Mouse (Mus musculus) liver, adult 2 months (tissue): ENCODE measurements around the gene Mcoln3. TPM values are rescaled to one million over a fixed set of nuclear protein-coding genes. Genes with fewer than 3 reads are reported as not detected.
A peak's percentile ranks its signal among the peaks of the same experiment; 100 is the strongest.

ENCODE experiments used
- DNase-seq: peaks from one replicate; pipeline ENCODE4 v3.0.0-alpha.2; 2011; ENCODE audit warnings: low read depth, low spot score; ENCODE audit errors: extremely low read depth
- H3K27ac ChIP-seq: fragments of 200-500 bp; replicated peaks from 2 replicates; pipeline ENCODE4 v1.5.1; 2012; ENCODE audit warnings: low read depth, mild to moderate bottlenecking, control low read depth, inconsistent platforms, low read length; ENCODE audit not compliant: insufficient read depth
- H3K27me3 ChIP-seq: fragments of 200-500 bp; 2 replicates; pipeline ENCODE4 v1.6.1; 2012; ENCODE audit warnings: mild to moderate bottlenecking, moderate library complexity, low read length, inconsistent platforms; ENCODE audit not compliant: control insufficient read depth, insufficient read depth
- H3K36me3 ChIP-seq: fragments of 200-500 bp; 2 replicates; pipeline ENCODE4 v1.6.1; 2012; ENCODE audit warnings: low read length, inconsistent platforms; ENCODE audit not compliant: control insufficient read depth, insufficient read depth
- H3K4me1 ChIP-seq: fragments of 200-500 bp; 2 replicates; pipeline ENCODE4 v1.6.1; 2011; ENCODE audit warnings: low read length; ENCODE audit not compliant: control insufficient read depth, insufficient read depth
- H3K4me3 ChIP-seq: fragments of 200-500 bp; 2 replicates; pipeline ENCODE4 v1.5.1; 2011; ENCODE audit warnings: low read depth, mild to moderate bottlenecking, control low read depth, low read length, moderate library complexity; ENCODE audit not compliant: insufficient read depth
- H3K79me2 ChIP-seq: fragments of 200-500 bp; 2 replicates; pipeline ENCODE4 v1.6.1; 2012; ENCODE audit warnings: inconsistent platforms, mild to moderate bottlenecking, low read length, moderate library complexity; ENCODE audit not compliant: control insufficient read depth, insufficient read depth
- H3K9ac ChIP-seq: fragments of 200-500 bp; 2 replicates; pipeline ENCODE4 v1.6.1; 2012; ENCODE audit warnings: low read depth, mild to moderate bottlenecking, control low read depth, inconsistent platforms, low read length
- CTCF ChIP-seq: fragments of 200-500 bp; IDR thresholded peaks from 2 replicates; pipeline ENCODE4 v1.5.1; 2011; ENCODE audit warnings: low read depth, low read length, control low read depth
- POLR2A ChIP-seq: fragments of 200-500 bp; IDR thresholded peaks from 2 replicates; pipeline ENCODE4 v1.6.1; 2011; ENCODE audit warnings: low read length, control low read depth; ENCODE audit not compliant: insufficient read depth; ENCODE audit errors: extremely low read depth
- WGBS: fragments of 180-500 bp; shearing (Covaris S2); methylation state at CpG from one replicate; pipeline ENCODE4 v1.1.7; 2018; 5-methylcytosine and 5-hydroxymethylcytosine counted together
- polyA plus RNA-seq: library from polyadenylated mRNA; depleted of rRNA; stranded (reverse); fragments of >200 nt; gene quantifications from 2 replicates; pipeline ENCODE4 v1.2.3, GENCODE M21; 2012
- total RNA-seq: library from RNA; depleted of rRNA; stranded (reverse); fragments of >200 nt; gene quantifications from 2 replicates; pipeline ENCODE4 v1.2.3, GENCODE M21; 2014

Gene Mcoln3
- total and polyA plus RNA-seq, 2 experiments: not detected

DNA sequence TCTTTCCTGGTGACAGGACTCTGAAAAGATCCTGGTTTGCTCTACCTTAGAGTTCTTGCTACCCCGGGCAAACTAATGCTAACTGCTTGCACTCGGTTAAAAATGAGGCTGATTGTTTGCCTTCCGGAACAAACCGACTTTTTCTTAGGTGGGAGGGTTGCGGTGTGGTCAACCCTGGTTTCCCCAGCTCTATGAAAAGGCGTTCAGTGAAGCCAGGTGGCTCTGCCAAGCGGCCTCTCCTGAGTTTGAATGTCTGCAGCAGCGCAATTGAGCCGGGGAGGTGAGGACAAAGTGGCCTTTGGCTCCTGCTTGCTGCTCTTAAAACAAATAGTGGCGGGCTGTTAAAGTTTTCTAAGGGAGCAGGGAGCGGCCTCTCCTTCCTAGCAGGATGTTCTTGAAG lies 33.3 kb downstream of the Mcoln3 start:
- Histone ChIP-seq H3K4me3 (no peak overlapping the region), H3K36me3 (no peaks in the 10 kb centered on the region), H3K79me2 (no peaks in the 10 kb centered on the region), H3K9ac (no peak overlapping the region), H3K4me1 (peaks cover 4% of the 10 kb centered on the region; the same call in 1 of the 2 replicates), H3K27ac (no peak overlapping the region), H3K27me3 (0 out of 2 replicates have a peak, but pooled peaks cover 2% of the 10 kb centered on the region)
- TF ChIP-seq CTCF: no peak
- no peak for TF ChIP-seq POLR2A
- peak; percentile 40 for DNase-seq
- WGBS: 5% methylated on average over 11 of the region's 11 CpGs

DNA sequence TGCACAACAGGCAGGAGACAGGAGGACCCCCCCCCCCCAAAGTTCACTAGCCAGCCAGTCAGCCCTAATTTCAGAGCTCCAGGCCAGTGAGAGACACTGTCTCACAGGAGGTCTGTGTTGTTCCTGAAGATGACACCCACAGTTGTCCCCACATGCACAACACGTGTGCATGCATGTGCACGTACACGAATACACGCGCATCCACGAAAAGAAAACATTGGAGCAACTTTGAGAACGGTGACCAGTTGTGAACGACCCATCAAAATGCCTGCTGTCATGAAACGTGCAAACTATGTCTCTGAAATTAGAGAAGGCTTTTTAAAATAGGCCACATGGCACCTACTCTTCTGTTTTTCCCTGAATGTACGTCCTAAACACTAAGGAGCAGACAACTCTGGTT lies 34.1 kb downstream of the Mcoln3 start:
- no peak overlapping the region for H3K27ac ChIP-seq
- 95% methylated on average over 10 of the region's 10 CpGs for WGBS

DNA sequence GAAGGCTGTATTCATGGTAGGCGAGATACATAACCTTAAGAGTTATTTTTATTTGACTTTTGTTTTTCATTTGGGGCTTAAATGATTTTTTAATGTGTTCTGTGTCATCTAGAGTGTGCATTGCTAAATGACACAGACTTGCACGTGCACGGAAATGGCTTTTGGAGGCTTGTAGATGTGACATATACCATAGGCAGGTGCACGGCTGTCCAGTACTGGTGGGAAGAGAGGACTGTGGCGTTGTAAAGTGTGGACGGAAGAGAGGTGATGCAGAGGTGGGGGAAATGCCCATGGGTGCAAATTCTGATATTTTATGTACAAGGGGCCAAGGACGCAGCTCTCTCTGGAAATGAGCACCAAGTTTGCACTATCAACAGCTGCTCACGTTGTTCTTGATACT lies 34.5 kb downstream of the Mcoln3 start:
- Histone ChIP-seq H3K27me3 (0 out of 2 replicates have a peak, but pooled peaks cover 2% of the 10 kb centered on the region), H3K9ac (no peak overlapping the region), H3K4me3 (no peak overlapping the region), H3K79me2 (no peaks in the 10 kb centered on the region), H3K36me3 (no peaks in the 10 kb centered on the region), H3K27ac (no peak overlapping the region), H3K4me1 (peaks cover 4% of the 10 kb centered on the region; the same call in 1 of the 2 replicates)
- TF ChIP-seq POLR2A (no peak), CTCF (no peak)
- 89% methylated on average over 8 of the region's 8 CpGs for WGBS
- no peak for DNase-seq

More for the DNA sequence above, 34.1 kb downstream of the Mcoln3 start:
- Histone ChIP-seq H3K4me1 (peaks cover 4% of the 10 kb centered on the region; the same call in 1 of the 2 replicates), H3K36me3 (no peaks in the 10 kb centered on the region), H3K9ac (no peak overlapping the region), H3K4me3 (no peak overlapping the region), H3K79me2 (no peaks in the 10 kb centered on the region), H3K27me3 (0 out of 2 replicates have a peak, but pooled peaks cover 2% of the 10 kb centered on the region)
- TF ChIP-seq CTCF (no peak), POLR2A (no peak)
- DNase-seq: no peak

DNA sequence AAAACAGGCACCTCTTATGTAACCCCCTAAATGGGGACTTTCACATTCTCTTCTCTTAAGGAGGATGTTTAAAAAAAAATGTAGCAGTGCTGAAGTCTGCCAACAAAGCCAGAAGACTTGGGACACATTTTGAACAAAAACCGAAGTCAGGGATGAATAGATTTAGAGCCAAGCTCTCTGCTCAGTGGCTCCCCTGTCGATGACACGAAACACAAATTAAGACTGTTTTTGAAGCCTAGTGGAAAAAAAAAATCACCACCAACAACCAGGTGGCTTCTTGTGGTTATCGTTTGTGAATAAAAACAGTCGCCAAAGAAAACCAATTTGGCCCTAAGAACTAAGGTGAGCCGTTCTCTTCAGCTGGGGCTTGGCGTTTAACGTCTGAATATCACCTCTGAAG lies 35.1 kb downstream of the Mcoln3 start:
- Histone ChIP-seq H3K9ac (no peak overlapping the region), H3K36me3 (no peaks in the 10 kb centered on the region), H3K4me3 (no peak overlapping the region), H3K79me2 (no peaks in the 10 kb centered on the region), H3K27ac (no peak overlapping the region), H3K27me3 (0 out of 2 replicates have a peak, but pooled peaks cover 2% of the 10 kb centered on the region), H3K4me1 (peaks cover 4% of the 10 kb centered on the region; the same call in 1 of the 2 replicates)
- 92% methylated on average over 8 of the region's 8 CpGs for WGBS
- TF ChIP-seq POLR2A (no peak), CTCF (no peak)
- no peak for DNase-seq

DNA sequence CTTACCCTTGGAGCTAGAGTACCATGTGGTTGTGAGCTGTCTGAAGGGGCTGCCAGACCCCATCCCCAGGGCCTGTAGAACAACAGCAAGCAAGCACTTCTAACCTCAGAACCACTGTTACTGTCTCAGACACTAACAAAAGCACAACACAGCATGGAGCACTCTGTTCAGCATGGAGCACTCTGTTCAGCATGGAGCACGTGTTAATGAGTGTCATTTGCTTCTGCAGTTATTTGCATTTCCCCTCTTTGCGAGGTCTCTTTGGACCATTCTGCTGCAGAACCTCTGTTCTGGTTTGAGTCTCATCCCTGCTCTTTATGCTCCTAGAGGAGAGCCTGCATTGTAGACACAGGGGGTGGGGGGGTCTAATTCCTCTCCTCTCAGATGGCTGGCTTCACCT lies 35.7 kb downstream of the Mcoln3 start:
- 77% methylated on average over 2 of the region's 2 CpGs for WGBS
- no peak for DNase-seq
- H3K36me3 ChIP-seq: no peaks in the 10 kb centered on the region
- H3K9ac ChIP-seq: no peak overlapping the region
- H3K4me3 ChIP-seq: no peak overlapping the region
- no peak overlapping the region for H3K27ac ChIP-seq
- H3K4me1 ChIP-seq: peaks cover 4% of the 10 kb centered on the region; the same call in 1 of the 2 replicates
- 0 out of 2 replicates have a peak, but pooled peaks cover 2% of the 10 kb centered on the region for H3K27me3 ChIP-seq
- TF ChIP-seq CTCF: no peak
- TF ChIP-seq POLR2A: no peak
- H3K79me2 ChIP-seq: no peaks in the 10 kb centered on the region

DNA sequence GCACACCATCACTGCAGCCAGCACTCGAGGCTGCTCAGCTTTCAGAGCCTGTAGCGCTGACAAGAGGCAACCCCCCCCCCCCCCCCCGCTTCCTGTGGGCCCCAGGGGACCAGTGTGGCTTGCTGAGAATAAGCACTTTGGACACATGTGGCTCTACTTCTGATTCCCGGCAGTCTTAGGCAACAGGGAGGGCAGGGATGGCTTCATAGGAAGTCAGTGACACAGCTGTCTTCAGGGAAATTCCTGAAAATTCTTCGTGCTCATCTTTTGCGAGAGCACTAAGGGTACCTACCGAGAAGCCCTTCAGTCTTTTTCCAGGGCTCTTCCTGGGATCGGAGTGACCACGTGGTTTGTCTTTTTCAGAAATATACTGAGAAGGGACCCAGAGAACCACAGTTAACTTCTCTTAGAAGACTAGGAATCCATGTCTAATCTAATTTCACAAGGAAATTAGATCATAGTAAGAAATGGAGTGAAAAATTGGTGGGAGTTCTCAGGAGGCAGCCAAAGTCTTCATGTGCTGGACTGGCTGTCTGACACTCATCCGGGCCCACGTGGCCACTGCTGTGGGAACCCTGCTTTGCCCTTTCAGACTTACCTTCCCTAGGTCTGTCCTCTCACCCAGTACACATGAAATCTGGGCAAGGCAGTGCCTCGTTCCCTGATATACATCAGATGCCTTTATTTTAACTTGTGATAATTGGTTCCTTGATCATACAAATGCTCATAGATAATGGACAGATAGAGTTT lies 36.8 kb downstream of the Mcoln3 start:
- 60% methylated on average over 12 of the region's 12 CpGs for WGBS

More for the DNA sequence above, 36.8 kb downstream of the Mcoln3 start:
- H3K27me3 ChIP-seq: 0 out of 2 replicates have a peak, but pooled peaks cover 2% of the 10 kb centered on the region
- no peak overlapping the region for H3K4me3 ChIP-seq
- H3K79me2 ChIP-seq: no peaks in the 10 kb centered on the region
- H3K9ac ChIP-seq: no peak overlapping the region
- TF ChIP-seq POLR2A: no peak
- TF ChIP-seq CTCF: no peak
- DNase-seq: no peak
- H3K36me3 ChIP-seq: no peaks in the 10 kb centered on the region
- H3K4me1 ChIP-seq: peaks cover 4% of the 10 kb centered on the region; the same call in 1 of the 2 replicates
- H3K27ac ChIP-seq: no peak overlapping the region
